Mouse (Mus musculus) layer of hippocampus, postnatal 36 days (tissue): ENCODE measurements around the gene Usp36. TPM values are rescaled to one million over a fixed set of nuclear protein-coding genes. Genes with fewer than 3 reads are reported as not detected.

ENCODE experiments used
- DNase-seq, 2 experiments: peaks; one replicate each; pipeline ENCODE4 v3.0.0; 2022
- total RNA-seq, 2 experiments: library from RNA; stranded (reverse); gene quantifications; 2 replicates each; pipeline ENCODE4 v1.2.3; 2021

Gene Usp36
- total RNA-seq, 2 experiments from 2014 or later, result 22.5 to 25.5 TPM

DNA sequence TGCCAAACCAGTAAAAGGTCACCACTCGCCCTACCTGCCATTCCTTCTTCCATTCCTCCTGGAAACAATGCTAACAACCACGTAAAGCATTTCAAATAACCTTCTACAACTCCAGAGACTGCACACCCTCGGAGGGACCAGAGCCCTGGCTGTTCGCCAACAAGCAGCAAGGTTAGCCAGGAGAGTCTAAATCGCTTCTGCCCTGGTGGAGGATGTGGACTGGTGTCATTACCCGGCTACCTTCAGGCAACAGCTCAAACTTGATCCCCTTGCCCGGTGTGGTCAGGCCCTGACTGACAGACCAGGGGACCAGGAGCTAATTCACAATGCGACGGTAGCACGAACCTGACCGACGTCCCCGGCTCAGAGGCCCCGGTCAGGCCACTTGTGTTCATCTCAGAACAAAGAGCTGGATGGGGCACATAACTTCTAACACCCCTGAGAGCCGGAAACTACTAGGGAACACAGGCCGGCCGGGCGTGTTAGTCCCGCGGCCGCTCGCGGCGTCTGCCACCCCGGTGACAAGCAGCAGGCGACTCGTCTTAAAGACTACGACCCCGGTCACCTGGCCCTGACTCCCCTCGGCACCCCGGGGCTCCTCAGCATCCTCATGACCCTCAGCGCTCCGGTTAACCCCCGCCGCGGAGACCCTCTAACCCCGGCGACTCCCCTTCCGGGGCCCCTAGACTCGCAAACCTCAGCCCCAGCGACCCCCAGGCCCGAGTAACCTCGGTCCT, 42.5 kb downstream of the Usp36 start:
- DNase-seq, result peak in 1 of 2 experiments; percentile 19

DNA sequence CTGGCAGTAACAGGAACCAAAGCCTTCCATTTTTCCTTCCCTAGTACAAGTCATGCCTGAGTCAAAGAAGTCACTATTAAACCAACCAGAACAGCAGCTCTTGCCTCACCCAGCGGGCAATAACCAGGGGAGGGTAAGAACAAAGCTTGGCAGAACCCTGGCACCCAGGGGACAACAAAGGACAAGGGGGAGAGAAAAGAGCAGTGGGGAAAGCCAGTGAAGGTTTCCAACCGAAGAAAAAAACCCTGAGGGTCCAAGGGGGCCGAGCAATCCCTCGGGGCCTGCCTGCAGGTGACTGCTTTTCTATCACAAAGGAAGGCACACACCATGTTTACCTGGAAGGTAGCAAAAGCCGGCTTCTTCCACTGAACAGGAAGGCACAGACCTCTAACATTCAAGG, 43.3 kb downstream of the Usp36 start:
- DNase-seq, result no peak

DNA sequence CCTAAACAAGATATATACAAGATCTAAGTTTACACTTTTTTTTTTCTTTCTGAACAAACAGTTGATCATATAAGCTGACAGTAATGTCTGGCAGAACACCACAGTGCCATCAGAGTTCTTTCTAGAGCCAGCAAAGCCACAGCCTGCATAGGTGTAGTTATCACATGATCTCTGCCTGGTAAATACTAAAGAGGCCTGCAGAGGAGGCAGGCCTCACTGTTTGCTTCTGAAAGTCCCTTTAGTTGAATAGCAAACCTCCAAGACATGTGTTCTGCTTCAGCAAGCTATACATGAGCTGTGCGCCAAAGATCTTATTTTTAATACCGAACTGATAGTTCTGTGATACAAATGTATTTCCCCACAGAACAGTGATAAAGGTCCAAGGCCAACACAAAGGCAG, 44.9 kb downstream of the Usp36 start:
- no peak for DNase-seq

DNA sequence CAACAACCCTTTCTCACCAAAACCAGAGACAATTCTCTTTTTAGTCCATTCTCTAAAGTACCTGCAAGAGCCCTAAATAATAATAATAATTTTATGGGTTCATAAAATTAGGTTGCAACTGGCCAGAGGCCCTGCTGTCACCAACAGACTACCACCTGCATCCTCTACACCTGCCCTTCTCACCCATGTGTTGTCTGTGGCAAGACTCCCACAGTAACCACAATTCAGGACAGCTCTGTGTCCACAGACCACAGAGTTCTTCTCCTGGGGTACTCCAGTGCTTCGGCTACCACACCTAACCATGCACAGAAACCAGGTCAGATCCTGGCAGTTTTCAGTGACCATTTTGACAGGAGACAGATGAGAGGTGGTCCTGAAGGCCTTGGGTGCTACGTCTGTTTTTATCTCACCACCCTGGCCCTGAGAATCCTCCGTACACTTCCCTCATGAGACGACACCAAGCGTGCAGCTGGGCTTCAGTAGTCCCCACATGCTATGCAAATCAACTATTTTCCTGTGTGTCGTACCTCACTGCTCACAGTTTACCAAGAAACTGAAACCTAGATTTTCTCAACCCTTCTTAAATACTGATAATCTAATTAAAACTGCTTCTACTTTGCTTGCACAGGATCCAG, 46.3 kb downstream of the Usp36 start:
- DNase-seq, result no peak

DNA sequence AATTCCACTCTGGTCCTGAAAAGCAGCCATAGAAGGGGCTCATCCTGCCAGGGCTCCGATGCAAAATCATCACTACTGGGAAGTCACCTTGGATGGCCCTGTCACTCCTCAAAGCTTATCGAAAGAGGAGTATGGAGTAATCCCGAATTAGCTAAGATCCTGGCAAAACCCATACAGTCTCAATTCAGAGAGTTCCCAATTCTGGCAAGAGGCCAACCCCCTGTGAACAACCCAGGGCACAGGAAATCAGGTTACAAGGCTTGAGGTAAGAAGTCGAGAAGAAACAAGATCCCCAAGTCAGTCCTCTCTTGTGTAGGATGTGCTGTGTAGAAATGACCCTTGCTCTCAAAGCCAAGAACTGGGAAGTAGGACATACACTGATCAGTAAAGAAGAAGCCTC, 47.5 kb downstream of the Usp36 start:
- no peak for DNase-seq

DNA sequence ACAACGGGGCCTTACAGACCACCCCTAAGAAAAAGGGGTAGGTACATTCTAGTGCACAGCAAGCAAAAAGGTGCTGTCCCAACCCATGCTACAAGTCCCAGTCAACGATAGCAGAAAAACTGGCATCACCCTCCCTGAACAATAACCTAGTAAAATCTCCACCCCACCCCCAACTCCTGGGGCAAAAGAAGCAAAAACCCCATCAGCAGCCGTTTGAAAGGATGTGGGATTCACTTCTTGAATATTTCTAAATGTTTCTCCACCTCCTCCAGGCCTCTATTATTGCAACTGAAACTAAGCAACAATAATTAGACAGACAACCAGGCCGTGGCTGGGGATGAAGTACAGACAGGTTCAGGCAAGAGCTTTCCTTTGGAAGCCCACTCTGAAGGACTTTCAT, 49.7 kb downstream of the Usp36 start:
- DNase-seq, result no peak

DNA sequence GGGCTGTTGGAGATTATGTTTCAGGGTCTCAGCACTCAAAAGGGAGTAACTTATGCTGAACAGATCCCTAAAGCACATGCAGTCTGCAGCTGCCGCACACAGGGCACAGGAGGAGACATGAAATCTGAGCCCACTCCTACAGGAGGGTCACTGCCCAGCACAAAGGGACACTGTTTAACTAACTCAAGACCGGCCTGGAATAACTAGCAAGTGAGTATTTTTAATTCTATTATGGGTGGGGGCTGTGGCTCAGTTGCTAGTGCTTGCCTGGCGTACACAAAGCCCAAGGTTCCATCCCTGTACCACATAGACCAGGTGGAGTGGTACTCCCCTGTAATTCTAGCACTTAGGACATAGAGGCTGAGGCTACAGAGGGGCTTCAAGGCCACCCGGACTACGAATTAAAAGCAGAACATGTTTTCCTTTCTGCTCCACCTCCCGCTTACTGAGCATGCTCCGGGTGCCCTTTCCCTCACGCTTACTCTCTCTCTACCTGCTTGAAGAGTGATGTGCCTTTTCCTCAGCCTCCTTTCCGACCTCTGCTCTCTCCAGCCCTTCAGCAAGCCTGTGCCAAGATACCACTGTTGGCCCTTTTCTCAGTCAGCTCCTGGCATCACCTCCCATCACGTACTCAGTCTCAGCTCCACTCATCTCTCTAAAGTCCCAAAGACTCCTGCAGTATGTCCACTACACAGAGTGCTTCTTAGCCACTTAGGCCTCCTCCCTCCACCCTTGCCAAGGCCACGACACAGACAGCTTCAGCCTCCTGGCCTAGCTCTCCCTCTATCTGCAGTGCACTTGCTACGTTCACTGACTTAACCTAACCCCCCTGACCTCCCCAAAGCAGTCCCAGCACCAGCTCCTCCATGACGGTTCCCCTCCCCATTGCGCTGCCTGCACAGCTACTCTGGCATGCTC, 50.5 kb downstream of the Usp36 start:
- no peak for DNase-seq

DNA sequence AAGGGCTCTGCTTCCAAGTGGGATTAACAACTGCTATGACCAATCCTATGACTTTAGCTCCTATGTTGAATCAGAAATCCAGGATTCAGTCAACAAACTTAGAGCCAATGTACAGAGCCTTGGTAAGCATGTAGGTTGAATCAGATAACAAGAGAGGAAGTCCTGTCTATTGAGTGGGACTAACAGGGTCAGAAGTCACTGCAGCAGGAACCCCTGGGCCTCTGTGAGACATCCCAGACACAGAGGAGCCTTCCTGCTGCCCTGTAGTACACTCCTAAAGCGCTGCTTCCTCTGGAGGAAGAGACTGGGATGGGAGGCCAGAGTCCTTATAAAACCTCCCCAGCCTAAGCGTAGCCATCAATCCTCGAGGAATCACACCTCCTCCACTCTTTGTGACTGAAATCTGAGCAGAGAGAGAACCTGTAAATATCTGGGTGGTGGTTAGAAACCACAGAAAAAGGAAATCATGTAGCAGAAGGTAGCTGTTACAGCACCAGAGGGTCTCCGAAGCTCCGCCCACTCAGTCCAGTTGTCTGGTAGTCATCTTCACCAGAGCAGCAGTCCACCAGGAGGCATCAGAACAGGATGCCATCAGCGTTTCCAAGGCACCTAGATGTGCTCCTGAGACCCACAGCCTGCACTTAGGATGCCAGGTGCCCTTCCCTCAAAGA, 53.4 kb downstream of the Usp36 start:
- no peak for DNase-seq

DNA sequence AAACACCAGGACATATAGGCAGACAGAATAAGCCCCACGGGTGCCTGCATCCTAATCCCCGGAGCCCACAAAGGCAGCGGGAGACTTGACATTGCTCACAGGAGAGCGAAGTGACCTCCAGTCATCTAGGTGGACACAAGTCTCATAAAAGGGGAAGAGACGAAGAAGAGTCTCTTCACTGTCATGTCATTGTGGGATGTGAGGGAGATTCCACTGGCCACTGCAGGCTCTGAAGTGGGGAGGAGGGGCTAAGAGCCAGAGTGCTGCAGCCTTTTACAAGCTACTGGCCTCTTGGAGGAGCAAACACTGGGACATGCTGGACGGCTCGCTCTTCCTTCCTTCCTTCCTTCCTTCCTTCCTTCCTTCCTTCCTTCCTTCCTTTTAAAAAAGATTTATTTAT, 55.1 kb downstream of the Usp36 start:
- no peak for DNase-seq

DNA sequence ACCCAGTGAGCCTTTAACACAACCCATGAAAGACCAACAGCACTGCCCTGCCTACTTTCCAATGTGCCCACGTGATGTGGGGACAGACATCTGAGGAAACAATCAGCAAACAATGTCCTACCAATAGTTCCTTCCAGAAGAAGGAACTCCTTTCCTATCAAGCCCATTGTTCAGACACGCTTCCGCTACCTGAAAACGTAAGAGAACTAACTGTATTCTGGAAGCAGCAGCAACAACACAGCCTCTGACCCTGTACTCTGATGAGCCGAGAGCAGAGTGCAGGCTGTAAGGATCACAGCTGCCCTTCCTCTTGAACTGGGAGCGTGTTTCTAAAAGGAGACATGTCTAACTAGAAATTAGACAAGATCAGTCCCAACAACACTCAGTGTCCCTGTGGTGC, 55.5 kb downstream of the Usp36 start:
- no peak for DNase-seq

DNA sequence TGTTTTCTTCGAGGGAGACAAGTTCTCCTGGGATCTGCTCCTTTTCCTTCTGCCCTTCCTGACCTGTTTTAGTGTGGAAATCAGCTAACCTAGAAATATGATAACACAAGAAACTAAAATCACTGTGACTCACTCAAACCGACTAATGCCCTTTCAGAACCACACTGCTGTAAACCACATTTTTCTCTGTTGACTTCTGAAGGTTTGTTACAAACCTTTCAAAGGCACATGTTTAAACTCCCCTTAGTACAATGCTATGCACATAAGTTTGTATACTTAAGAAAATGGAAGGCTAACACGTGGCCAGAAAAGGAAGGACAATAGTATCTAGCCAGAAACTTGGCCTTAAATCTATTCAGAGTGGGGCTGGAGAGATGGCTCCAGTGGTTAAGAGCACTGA, 56.1 kb downstream of the Usp36 start:
- DNase-seq, result no peak

DNA sequence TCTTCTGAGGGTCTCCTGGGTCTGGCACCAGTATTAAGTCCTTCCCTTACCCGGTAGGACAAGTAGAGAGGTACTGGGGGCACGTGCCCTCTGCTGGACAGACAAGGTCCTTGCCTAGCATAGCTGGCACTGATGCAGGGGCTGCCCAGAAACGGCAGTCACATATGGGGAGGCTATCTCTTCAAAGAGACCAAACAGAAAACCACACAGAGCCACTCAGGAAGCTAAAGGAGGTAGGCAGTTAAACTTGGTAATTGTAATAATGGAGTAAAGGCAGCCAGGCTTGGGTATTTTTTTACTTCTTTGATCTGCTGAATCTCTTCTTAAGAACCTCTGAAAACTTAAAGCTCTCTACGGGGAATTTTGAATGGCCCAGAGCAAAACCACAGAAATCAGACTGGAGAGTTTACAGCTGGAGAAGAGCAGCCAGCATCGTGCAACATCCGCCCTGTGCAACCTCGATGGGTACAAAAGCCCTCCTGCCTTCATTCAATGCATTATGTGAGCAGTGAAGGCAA, 57.7 kb downstream of the Usp36 start:
- DNase-seq, result no peak

DNA sequence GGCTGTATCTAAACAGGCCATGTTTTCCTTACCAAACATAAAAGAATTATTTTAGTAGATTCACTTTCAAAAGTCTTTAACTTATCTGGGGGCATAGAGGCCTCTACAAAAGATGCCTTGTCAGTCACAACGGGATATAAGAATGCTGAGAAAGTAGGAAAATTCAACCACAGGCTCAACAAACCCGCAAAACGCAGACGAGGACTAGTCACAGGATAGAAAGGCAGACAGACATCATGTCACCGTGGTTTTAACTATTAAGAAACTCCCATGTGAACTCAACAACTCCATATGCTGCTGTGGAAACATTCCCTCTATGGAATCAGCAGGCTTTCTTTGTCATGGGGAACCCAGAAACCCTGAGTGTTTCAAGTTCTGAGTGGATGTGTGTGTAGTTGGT, 60.1 kb downstream of the Usp36 start:
- no peak for DNase-seq

DNA sequence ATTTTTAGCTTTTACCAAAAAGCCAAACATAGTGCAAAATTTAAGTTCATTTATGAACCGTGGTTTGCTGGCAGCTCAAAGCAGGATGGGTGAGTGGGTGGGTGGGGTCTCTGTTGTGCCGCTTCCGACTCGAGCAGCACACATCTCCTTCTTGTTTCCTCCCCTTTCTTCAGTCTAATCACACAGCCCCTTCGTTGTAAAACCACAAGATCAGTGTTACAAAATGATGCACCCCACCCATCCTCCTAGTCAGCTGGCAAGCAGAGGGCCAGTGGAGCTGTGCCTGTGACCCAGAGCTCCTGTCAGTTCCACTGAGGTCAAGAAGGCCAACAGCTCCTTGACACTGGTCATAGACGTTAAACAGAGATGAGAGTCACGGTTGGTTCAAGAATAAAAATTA, 62.4 kb downstream of the Usp36 start:
- no peak for DNase-seq

DNA sequence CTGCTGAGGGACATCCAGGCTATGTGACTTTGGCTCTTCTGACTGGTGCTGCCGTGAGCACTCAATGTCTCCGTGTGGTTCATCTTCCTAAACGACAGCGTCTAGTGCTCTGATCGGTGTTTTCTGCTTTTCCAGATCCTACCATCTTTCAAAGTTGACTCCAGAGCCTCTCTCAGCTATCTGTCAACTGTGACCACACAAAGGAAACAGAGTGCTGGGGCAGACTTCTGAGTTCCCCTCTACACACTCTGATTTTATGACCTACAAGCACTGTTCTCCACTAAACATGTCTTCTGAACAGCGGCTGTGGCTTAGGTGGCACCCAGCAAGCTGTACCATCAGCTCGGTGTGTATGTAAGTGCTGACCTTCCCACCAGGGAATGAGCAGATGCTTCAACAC, 63.2 kb downstream of the Usp36 start:
- no peak for DNase-seq

DNA sequence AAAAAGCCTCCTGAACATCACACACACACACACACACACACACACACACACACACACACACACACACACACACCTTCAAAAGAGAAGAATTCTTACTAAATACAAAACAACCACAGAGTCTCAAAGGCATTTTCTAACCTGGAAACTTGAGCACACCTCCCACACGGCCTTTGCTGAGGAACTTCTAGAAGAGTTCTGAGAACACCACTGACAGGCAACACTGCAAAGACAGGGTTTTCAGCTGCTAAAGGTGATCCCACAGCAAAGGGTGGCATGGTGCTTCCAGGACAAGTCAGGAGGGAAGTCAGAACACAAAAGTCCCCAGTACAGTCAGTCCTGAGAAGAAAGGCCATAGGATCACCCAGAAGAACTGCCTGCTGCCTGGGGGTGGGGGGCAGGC, 64.2 kb downstream of the Usp36 start:
- DNase-seq, result no peak

DNA sequence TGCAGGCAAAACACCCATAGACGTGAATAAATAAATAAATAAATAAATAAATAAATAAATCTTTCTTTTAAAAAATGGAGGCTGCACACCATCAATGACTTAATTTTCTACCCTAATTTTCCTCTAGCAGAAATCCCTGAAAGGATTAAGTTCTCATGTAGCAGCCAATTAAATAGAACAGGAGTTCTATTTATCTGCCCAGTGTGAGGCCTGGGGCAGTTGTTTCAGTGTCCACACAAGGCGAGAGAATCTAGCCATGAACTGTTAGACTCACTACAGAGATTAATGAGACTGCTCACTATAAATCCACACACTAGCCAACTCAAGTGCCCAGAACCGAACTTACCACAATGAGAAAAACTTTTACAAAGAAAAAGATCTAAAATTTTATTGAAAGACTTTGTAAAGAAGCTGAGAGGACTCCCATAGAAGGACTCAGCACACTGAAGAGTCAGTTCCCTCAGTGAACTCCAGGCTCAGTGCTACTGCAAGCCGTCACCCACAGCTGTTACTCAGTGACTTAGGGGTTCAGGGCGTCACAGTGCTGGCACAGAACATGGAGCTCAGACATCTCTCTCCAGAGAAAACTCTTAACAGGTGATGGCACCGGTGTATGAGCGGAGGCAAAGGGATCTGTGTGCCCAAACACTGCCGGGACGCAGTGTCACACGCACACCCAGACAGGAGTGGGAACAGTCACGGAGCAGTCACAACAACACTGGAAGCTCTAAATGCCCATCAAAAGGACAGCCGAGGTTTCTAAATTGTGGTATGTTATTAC, 64.8 kb downstream of the Usp36 start:
- DNase-seq, result no peak

DNA sequence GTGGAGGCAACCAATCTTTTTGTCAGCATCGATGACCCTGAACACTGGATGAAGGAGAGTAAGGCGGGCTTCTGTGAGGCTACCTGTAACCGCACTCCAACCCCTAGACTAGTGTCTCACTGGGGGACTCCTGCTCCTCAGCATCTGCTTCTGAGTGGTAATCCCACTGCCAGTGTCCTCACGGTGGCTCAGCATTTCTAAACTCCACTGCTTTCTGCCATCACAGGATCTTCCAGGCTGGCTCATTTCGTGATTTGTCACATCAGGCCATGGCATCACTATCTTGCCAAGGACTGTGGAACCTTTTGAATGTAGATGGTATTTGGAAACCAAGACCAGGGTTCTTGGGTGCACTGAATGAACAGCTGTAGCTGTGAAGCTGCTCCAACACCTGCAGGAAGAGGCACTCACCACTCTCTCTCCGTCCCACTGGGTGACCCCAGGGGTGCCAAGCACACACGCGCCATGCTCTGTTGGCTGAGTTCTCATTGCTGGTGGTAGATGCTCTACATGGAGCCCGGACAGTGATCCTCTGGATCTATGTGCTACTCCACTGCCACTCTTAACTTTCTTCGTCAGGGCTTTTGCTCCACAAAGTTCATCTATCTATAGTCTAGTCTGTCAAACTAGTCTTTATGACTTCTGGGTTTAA, 66.5 kb downstream of the Usp36 start:
- no peak for DNase-seq

DNA sequence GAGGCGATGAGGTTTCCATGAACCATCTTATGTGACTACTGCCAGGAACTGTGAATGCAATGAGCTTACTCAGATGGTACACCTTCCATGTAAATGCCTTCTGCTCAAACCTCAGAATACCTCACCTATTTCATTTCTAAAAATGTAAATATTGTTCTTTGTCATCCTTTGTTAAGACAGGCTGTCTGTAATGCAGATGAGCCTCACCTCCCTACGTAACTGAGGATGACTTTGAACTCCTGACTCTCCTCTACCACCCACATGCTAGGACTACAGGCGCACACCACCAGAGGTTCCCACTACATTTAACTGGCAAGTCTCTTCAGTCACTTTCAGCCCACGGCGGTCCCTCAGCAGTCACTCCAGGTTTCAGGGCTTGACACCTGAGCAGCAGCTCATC, 67.1 kb downstream of the Usp36 start:
- no peak for DNase-seq

DNA sequence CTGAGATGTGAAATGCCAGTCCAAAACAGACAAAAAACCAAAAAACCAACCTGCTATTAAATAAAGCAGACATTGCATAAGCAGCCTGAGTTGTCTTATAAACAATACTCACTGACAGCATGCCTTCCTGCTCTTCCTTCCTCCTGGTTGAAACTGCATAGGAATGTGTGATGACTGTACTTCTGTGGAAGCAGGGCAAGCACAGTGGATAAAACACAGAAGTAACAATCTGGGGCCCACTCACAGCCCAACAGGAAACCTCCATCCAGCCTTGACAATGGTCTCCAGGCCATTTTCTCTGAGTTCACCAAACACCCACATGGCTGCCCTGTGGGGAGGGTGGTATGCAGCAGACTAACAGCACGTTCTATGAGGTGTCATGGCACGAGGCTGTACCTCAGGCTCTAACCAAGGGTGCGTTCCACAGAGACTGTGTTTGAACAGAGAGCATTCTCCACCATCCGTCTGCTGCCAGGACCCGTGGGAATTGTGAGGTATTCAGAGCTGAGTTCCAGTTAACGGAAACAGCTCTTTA, 67.6 kb downstream of the Usp36 start:
- DNase-seq, result no peak
